Mouse (Mus musculus) bone marrow macrophage, adult 2 months (primary cell): ENCODE measurements around the gene Fam129a. TPM values are rescaled to one million over a fixed set of nuclear protein-coding genes. Genes with fewer than 3 reads are reported as not detected.

Experiments used
- H3K27ac ChIP-seq: 2 replicates; pipeline ENCODE4 v1.5.1; 2012; ENCODE audit warnings: low read depth, low read length; ENCODE audit not compliant: insufficient read depth
- H3K4me1 ChIP-seq: 2 replicates; pipeline ENCODE4 v1.6.1; 2012; ENCODE audit warnings: low read length; ENCODE audit not compliant: control insufficient read depth, insufficient read depth
- H3K4me3 ChIP-seq: 2 replicates; pipeline ENCODE4 v1.5.1; 2012; ENCODE audit warnings: mild to moderate bottlenecking, low read length, moderate library complexity; ENCODE audit not compliant: insufficient read depth
- CTCF ChIP-seq: IDR thresholded peaks from 2 replicates; pipeline ENCODE4 v1.5.1; 2012; ENCODE audit warnings: low read depth, mild to moderate bottlenecking, low read length, moderate library complexity
- POLR2A ChIP-seq: IDR thresholded peaks from 2 replicates; pipeline ENCODE4 v1.6.1; 2012; ENCODE audit warnings: mild to moderate bottlenecking, low read depth, low read length, borderline replicate concordance
- polyA plus RNA-seq: library from polyadenylated mRNA; stranded (reverse); fragments of >200 nt; gene quantifications from 2 replicates; pipeline ENCODE4 v1.2.4, GENCODE M21; 2012; ENCODE audit not compliant: missing spikeins, insufficient read depth, insufficient read length

The Fam129a gene
- polyA plus RNA-seq, 1 experiment = 56.4 TPM

- Histone ChIP-seq H3K27ac (no peak overlapping the region), H3K4me3 (no peak overlapping the region), H3K4me1 (peaks cover 19% of the 10 kb centered on the region)
- TF ChIP-seq POLR2A (no peak), CTCF (no peak)
Observed at GRCm38 (mm10) chr1:151583457-151584181, 12.6 kb downstream of the Fam129a start.

GRCm38 (mm10) chr1:151584182-151584471 lies 13.1 kb downstream of the Fam129a start:
- H3K4me1 ChIP-seq = peaks cover 19% of the 10 kb centered on the region
- H3K27ac ChIP-seq = no peak overlapping the region
- TF ChIP-seq POLR2A = no peak
- no peak for TF ChIP-seq CTCF
- no peak overlapping the region for H3K4me3 ChIP-seq

- Histone ChIP-seq H3K27ac (no peak overlapping the region), H3K4me3 (no peak overlapping the region), H3K4me1 (peaks cover 19% of the 10 kb centered on the region)
- TF ChIP-seq CTCF = no peak
- no peak for TF ChIP-seq POLR2A
Observed at GRCm38 (mm10) chr1:151584565-151585216, 13.7 kb downstream of the Fam129a start.

- Histone ChIP-seq H3K4me3 (no peak overlapping the region), H3K4me1 (peaks cover 19% of the 10 kb centered on the region), H3K27ac (no peak overlapping the region)
- TF ChIP-seq CTCF (no peak), POLR2A (no peak)
Observed at GRCm38 (mm10) chr1:151585647-151586046, 14.7 kb downstream of the Fam129a start.

- Histone ChIP-seq H3K4me1 (peaks cover 12% of the 10 kb centered on the region), H3K27ac (no peak overlapping the region), H3K4me3 (no peak overlapping the region)
- TF ChIP-seq POLR2A (no peak), CTCF (no peak)
Observed at GRCm38 (mm10) chr1:151592085-151593017, 21.4 kb downstream of the Fam129a start.

- no peak for TF ChIP-seq POLR2A
- no peak for TF ChIP-seq CTCF
- Histone ChIP-seq H3K27ac (no peak overlapping the region; the same call in 1 of the 2 replicates), H3K4me3 (no peak overlapping the region)
Observed at GRCm38 (mm10) chr1:151594906-151595305, 23.9 kb downstream of the Fam129a start.

GRCm38 (mm10) chr1:151595600-151596299 lies 24.8 kb downstream of the Fam129a start:
- H3K4me3 ChIP-seq = no peak overlapping the region
- H3K4me1 ChIP-seq = peaks cover 28% of the 10 kb centered on the region
- TF ChIP-seq POLR2A = no peak
- TF ChIP-seq CTCF = no peak
- no peak overlapping the region for H3K27ac ChIP-seq

More at GRCm38 (mm10) chr1:151594906-151595305, 23.9 kb downstream of the Fam129a start:
- peaks cover 28% of the 10 kb centered on the region for H3K4me1 ChIP-seq

- H3K4me1 ChIP-seq = peaks cover 33% of the 10 kb centered on the region
- TF ChIP-seq POLR2A (no peak), CTCF (no peak)
- H3K27ac ChIP-seq = no peak overlapping the region
- no peak overlapping the region for H3K4me3 ChIP-seq
Observed at GRCm38 (mm10) chr1:151596562-151596961, 25.6 kb downstream of the Fam129a start.

- TF ChIP-seq CTCF = no peak
- TF ChIP-seq POLR2A = no peak
- Histone ChIP-seq H3K4me1 (peaks cover 37% of the 10 kb centered on the region), H3K27ac (peak overlapping the region; percentile 67), H3K4me3 (no peak overlapping the region)
Observed at GRCm38 (mm10) chr1:151597677-151598297, 26.8 kb downstream of the Fam129a start.
